Mouse (Mus musculus) brain, embryonic 18.5 days (tissue): Measurements from ENCODE around the gene Scn11a.
A peak's percentile ranks its signal among the peaks of the same experiment; 100 is the strongest.

Source experiments
- DNase-seq: peaks from one replicate; pipeline ENCODE4 v3.0.0-alpha.2; 2012; ENCODE audit warnings: low read depth, low spot score

Scn11a gene

DNA sequence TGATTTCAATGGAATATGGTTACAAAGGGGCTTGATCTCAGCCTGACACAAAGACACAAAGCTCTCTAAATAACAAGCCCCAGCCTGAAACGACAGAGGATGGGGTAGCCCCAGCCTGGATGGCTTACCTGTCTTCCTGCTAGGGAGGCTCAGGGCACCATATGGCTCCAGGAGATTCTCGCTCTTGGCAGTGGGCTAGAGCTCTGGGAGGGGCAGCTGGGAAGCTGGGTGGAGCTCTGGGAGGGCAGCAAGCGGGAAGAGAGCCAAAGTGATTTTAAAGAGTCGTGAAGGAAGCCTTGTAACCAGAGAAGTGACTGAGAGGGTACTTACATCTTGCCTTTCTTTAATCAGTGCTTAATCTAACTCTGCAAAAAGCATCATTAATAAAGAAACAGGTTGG lies at the start of gene Scn11a:
TSS of gene Scn11a (minus strand) at position 160 of the 400 bp plus-strand sequence.
- no peak for DNase-seq

- no peak for DNase-seq
Measured at GRCm38 (mm10) chr9:119854170-119854569, 28.9 kb upstream of the Scn11a start.

DNA sequence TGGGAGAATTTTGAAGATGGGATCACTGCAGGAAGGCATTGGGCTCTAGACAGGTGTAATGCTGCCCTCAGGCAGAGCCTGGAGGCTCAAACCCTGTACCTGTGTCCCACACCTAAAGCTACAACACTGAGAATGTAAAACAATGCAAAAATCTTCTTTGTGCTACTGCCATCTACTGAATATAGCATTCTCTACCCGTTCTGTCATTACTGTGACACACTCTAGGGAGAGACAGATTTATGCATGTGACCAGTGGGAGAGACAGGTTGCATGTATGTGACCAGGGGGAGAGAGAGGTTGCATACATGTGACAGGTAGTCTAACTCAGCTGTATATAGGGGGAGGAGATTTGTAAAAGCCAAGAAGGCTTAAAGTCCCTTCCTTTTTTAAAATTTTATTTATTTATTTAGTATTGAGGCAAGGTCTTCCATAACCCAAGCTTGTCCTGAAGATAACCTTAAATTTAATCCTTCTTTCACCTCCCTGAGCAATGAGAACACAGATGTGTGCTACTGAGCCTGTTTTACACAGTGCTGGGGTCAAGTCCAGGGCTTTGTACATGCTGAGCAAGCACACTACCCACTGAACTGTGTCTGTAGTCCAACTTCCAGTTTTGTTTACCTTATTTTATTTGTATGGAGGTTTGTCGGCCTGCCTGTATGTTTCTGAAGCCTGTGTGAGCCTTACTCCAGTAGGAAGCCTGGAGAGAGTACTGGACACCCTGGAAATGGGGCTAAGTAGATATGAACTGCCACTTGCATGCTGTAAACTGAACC lies 28.0 kb upstream of the Scn11a start:
- DNase-seq: no peak

DNA sequence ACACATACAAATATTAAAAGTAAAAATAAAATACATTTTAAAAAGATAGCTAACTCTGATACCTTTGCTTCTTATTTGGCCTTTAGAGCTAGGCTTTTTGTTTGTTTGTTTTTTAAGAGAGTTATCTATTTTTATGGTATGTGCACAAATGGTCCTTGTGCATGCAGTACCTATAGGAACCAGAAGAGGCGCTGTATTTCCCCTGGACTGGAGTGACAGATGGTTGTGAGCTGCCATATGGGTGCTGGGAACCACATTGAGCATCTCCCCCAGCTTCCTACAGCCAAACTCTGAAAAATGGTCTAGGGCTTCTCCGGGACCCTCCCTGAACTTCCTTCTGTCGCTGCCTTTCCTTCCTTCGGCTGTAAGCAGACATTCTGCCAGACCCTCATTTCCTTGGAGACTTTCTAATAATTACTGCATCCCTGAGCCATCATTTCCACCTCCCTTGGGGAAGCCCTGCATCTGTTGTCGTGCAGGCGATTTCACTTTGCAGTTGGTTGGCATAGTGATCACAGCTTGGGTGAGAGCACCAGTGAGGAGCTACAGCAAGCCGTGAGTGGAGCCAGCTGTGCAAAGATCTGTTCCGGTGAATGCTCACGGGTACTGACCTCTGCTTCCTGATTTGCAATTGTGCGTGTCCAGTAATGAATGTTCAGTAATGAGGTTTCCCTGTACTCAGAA lies 27.2 kb upstream of the Scn11a start:
- DNase-seq: no peak

DNA sequence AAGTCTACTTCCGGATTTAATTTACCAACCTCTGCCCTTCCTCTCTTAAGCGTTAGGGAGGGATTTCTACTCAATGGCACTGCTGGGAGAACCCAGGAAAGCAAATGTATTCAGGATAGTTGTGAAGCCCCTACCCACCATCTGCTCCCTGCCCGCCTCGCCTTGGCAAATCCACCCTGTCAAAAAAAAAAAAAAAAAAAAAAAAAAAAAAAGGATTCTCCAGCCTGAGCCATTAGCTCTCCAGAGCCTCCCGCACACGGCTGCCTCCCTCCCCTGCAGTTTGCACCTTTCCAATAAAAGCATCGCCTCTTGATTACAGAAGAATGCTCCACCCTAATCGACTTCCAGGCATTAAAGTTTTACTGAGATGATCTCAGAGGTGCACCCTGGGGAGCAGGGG lies 24.0 kb upstream of the Scn11a start:
- no peak for DNase-seq

DNA sequence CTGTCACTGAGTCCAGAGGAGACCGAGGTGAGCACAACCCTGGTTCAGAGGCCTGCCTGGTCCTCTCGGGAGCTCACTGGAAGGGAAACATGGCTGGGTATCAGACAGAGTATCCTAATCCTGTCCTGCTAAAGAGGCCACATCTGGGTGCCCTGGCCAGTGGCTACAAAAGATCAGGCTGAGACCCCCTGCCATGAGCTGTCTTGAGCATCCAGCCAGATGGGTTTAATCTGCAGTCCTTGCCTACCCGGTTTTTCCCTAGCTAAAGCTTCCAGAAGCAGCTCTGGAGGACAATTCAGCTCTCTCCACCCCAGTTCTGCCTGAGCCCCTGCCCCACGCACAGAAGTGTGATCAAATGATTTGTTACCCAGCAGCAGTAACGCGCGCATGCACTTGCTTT lies 23.4 kb upstream of the Scn11a start:
- no peak for DNase-seq

DNA sequence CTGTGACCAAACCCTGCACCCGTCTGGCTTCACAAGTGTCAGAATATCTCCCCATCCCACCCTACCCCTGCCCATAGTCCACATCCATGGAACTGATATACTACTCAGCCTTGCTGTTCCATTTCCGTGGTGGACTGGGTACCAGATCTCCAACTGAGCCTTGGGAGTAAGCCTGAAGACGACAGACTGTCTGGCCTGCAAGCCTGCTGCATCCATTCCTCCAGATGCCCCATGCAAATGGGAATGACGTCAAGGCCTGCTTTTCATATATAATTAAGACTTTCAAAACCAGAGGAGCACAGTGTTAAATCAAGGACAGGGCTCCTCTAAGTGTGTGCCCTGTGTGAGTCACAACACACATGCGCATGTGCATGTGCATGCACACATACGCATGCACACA lies 21.9 kb upstream of the Scn11a start:
- DNase-seq: no peak

DNA sequence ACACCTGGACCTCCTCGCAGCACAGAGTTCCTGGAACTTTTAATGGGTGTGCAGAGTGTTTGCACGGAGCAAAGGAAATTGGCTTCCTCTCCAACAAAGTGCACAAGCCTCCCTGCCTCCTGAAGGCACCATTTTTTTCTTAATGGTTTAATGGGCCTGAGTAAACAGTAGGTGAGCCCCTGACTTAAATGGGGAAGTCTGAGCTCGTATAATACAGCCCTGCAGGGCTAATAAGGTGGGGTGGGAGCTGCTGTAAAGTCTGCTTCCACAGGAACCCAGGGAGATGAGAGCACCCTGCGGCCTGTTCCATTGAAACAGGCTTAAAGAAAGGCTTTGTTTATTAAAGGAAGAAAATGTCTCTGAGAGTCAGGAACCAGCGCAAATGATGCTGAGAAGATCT lies 19.5 kb upstream of the Scn11a start:
- no peak for DNase-seq

DNA sequence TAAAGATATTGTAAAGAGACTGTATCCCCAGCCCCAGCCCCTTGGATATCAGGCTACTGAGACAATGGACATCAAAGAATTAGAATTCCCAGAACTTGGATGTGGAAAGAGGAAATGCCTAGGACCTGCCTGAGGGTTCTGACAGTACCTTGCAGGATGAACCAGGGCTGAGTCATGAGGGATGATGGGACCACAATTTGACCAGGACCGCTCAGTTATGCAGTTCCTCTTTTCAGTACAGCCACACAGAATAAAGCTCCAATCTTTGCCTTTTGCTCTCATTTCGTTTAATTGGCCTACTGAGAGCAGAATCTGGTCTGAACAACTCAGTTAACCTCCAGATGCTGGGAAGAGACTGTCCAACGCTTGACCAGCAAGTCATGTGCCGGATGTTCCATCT lies 18.3 kb upstream of the Scn11a start:
- DNase-seq: no peak

DNA sequence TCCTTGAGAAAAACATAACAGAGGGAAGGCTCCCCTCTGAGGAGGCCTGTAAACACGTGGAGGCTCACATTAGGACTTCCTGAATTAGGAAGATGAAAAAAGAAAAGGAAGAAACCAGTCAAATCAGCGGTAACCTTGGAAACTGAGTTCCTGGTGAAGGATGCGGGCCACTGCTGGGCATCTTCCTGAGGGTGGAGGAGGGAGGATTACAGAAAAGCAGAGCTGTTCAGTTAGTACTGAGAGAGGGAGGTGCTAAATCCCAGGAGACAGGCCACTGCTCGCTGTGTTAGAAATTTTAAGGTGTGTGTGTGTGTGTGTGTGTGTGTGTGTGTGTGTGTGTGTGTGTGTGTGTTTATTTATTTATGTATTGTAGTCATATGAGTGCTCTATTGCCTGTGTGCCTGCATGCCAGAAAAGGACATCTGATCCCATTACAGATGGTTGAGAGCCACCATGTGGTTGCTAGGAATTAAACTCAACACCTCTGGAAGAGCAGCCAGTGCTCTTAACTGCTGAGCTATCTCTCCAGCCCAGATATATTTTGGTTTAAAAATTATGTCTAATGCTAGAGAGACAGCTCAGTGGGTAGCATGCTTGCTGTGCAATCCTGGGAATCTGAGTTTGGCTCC lies 17.4 kb upstream of the Scn11a start:
- DNase-seq: no peak

DNA sequence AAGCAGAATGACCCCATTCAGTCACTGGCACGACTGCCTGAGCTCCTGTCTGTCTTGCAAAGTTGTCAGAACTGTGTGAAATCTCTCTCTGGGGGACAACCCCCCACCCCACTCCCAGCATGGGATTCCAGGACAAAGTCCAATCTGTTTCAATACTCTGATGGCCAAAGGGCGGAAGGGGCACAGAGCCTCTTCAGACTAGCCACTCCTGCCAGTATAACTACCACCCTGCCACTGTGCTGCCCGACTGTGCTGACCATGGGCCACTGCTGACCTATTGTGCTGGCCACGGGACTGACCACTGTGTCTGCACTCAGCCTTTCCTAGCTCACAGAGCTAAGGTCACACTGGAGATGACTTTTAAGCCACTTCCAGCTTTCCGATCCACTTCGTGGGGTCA lies 16.8 kb upstream of the Scn11a start:
- no peak for DNase-seq

DNA sequence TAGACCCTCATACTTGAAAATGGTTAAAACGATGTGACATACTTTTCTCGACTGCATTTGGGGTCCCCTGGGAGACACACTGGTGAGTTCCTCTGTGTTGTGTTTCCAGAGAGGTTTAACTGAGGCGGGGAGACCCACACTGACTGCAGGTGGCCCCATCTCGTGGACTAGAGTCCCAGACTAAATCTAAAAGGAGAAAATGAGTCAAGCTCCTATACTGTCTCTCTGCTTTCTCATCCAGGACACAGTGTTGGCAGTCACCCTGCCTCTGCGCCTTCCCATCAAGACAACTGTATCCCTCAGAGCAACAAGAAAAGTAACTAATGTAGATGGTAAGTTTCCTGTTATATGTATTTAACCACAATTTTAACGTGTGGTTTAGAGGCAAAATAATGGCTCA lies 15.9 kb upstream of the Scn11a start:
- DNase-seq: no peak

DNA sequence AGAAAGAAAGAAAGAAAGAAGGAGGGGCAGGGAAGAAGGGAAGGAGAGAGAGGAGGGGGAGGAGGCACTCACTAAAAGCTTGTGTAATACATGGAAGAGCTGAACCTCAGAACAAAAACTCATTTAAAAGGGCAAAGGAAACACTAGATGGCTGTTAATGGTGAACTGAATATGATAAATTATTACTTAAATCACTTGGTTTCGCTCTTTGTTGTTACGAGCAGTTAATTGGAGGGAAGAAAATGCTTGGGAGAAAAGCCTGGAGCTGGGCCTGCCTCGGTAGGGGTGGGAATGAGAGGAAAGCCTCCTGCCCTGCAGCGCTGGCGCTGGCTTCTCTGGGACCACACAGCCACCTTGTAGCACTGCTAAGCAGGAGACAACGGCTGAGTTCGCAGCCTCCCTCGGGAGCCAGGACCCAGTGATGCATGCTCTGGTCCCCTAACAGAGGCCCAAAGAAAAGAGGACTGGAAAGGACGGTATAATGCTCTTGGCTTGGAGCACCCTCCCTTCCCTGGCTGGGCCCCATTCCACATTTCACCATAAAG lies 10.4 kb upstream of the Scn11a start:
- no peak for DNase-seq

- DNase-seq: no peak
Measured at GRCm38 (mm10) chr9:119831001-119831400, 5.7 kb upstream of the Scn11a start.

GRCm38 (mm10) chr9:119823722-119824121 lies 1.5 kb downstream of the Scn11a start:
- DNase-seq: no peak

DNA sequence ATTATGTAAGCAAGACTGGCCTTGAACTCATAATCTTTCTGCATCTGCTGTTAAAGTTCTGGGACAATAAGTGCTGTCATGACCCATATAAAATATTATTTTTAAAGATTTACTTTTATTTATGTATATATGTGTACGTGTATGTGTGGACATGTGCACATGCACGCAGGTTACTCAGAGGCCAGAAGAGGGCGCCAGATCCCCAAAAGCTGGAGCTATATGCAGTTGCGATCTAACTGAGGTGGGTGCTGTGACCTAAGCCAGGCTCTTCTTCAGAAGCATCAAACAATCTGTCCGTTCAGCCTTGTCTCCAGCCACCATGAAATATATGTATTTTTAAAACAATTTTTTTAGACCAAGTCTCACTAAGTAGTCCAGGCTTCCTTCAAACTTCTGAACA lies 11.6 kb downstream of the Scn11a start:
- no peak for DNase-seq

DNA sequence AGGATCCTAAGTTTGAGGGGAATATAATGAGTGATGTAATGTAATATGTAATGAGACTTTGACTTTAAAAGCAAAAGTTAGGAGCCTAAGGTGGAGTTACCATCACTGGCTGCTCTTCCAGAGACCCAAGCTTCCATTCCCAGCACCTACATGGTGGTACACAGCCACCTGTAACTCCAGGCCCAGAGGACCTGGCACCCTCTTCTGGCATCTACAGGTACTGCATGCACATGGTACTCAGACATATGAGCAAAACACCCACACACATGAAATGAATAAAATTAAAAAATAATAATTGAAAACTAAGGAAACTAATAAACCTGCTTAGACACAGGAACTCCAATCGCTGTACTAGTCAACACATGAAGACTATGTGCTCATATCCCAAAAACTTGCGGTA lies 18.8 kb downstream of the Scn11a start:
- DNase-seq: no peak

DNA sequence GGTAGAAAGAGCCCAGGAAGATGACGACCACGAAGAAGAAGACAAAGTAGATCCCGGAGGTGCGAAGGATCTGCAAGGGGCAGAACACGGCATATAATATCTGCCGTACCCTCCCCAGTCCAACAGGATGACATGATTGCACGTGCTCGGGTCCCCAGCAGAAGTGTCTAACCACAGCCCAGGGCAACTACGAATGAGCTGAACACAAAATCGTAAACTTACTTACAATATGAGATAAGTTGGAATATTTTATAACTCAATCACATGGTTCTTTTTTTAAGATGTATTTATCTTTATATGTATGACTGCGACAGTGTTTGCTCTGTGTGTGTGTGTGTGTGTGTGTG lies 20.8 kb downstream of the Scn11a start:
- DNase-seq: no peak

GRCm38 (mm10) chr9:119803845-119804500 lies 21.3 kb downstream of the Scn11a start:
- DNase-seq: no peak

DNA sequence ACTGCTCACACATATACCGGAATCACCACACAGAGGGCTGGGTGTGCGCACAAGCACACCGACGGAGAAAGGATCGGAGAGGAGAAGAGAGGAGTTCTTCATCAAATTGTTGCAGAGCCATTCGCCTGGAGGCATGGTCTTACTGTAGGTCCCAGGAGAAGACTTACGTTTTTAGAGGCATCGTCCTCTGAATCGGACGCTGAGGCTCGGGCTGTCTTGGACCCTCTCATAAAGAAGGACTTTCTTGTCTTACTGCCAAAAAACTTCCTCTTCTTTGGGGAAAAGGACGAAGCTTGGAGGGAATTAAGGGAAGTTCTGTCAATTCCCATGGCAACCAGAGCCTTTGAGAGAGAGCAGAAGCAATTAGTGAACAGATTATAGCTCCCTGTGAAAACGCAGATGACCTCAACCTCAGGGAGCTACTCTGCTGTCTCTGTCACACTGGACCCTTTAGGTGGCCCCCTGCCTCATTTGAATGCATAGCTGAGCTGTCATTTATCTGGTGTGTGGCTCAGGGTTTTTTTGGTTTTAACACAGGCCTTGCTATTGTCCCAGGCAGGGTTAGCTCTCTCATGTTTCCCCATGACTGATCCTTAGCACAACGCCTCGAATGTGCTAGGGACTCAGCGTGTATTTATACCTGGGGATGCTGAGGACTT lies 22.0 kb downstream of the Scn11a start:
- DNase-seq: no peak

- no peak for DNase-seq
Measured at GRCm38 (mm10) chr9:119801460-119801859, 23.8 kb downstream of the Scn11a start.

DNA sequence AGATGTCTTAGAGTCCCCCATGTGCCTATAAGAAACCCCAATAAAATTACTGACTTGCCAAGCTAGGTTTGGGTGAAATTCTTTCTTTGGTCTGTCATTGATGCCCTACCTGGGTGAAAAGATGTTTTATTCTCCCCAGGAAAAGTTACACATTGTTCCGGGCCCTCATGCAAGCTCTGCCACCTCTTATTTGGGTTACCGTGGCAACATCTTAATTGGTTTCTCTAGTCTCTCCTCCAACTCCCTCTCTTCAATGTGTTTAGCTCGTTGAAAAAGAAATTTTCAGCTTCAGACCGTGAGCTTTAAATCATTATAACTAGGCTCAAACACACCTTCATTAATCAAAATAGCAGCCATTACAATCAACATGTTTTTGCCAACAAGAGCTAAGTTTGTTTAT lies 28.5 kb downstream of the Scn11a start:
- peak; percentile 36 for DNase-seq
